Mouse (Mus musculus) 3T3-L1 (cell line): ENCODE data around the gene Ccdc183.

ENCODE experiments used
- DNase-seq: peaks from one replicate; pipeline ENCODE4 v3.0.0-alpha.2; 2015; ENCODE audit warnings: low read depth, low spot score

Ccdc183 gene

DNA sequence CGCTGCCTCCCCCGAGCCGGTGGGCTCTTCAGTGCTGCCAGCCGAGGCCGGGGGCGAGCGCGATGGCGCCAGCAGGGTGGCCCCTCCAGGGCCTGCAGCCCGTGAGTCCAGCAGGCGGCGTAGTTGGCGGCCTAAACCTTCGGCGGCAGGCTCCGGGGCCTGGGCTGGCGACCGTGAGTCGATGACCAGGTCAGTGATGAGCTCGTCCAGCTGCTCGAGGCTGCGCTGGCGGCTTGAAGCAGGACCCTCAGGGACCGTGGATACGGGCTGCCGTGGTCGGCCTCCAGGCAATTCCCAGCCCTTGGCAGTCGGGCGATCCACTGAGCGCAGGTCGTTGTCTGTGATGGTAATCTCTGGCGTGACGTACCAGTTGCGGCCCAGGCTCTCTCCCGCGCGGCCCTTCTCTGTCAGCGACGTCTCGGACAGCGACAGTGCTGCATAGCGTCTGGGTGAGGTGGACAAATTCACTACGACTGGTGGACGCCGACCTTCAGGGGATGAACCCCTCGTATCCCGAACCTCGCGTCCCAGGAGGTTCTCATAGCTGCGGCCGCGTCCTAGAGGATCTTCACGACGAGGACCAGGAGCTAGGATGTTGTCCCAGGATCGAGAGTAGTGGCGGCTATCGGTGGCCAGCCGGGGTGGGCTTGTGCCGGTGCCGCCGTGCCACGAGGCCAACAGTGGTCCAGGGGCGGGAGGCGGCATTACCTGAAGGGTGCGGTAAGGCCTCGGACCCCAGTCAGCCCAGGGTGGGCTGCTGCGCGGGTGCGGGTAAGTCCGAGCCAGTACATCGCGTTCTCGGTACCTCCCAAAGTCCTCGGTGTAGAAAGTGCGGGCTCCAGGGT is 39.3 kb downstream of the Ccdc183 start:
- no peak for DNase-seq

- no peak for DNase-seq
These were observed 40.2 kb downstream of the Ccdc183 start for GRCm38 (mm10) chr2:25576965-25577891.

- no peak for DNase-seq
These were observed 41.2 kb downstream of the Ccdc183 start for GRCm38 (mm10) chr2:25576028-25576850.

GRCm38 (mm10) chr2:25575432-25576027 is 41.9 kb downstream of the Ccdc183 start:
- DNase-seq, result peak; percentile 27

DNA sequence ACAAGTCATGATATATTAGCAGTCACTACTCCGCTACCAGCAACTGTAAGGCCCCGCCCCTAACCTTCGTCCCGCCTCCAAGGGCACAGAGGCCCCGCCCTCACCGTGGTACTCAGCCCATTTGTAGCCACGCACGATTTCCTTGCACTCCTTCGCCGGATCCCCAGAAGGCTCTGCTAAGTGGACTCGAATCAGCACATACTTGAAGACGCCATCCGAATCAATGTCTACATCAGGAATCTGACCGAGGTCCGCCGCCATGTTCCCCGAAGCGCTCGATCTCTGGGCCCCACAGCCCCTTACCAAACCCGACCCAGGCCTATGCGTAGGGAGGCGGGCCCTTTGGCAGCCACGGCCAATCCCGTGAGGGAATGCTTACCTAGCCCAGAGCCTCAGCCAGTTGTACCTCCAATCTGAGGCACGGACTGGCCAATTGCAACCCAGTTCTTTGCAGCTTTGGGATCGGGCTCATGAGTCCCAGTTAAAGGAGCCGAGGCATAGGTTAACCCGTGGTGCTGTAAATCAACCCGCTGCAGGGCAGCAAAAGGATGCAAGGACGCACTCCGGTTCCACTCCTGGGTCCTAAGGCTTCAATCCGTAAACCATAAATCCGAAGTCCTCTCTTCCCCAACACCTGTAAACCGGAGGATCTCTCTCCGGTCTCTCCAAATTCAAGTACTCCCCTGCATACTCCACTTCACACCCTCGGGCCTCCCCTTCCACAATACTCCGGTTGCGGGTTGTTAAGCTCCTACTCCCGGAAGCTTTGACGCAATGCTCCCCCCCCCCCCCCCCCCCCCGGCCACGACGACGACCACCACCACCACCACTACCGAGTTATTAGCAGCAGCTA is 42.7 kb downstream of the Ccdc183 start, which contains the start of the genes Mamdc4 and Phpt1:
Gene Mamdc4 (minus strand): TSS at position 267 of the 853 bp plus-strand sequence.
Gene Phpt1 (minus strand): TSS at position 646 of the 853 bp plus-strand sequence.
- peak; percentile 97 for DNase-seq

GRCm38 (mm10) chr2:25574136-25574535 is 43.3 kb downstream of the Ccdc183 start:
- DNase-seq, result no peak

- DNase-seq, result no peak
These were observed 44.4 kb downstream of the Ccdc183 start for GRCm38 (mm10) chr2:25573068-25573467.

DNA sequence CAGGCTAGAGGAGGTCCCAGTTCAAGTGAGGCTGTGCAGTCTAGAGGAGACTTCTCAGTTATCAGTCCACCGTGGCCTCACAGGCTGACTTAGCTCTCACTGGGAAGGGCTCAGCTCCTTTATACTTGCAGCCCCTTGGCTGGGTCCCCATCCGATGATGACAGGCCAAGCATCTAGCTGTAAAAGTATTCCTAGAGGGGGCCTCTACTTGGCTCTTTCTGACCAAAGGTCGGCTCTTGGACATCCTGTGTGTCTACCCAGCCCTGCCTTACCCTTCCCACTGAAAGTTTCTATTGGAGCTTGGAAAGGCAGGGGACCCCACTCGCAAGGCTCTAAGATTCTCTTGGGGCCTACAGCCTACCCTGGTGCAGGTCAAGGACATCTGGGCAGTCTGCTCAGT is 46.3 kb downstream of the Ccdc183 start:
- DNase-seq, result no peak

GRCm38 (mm10) chr2:25569323-25569722 is 48.2 kb downstream of the Ccdc183 start:
- no peak for DNase-seq

DNA sequence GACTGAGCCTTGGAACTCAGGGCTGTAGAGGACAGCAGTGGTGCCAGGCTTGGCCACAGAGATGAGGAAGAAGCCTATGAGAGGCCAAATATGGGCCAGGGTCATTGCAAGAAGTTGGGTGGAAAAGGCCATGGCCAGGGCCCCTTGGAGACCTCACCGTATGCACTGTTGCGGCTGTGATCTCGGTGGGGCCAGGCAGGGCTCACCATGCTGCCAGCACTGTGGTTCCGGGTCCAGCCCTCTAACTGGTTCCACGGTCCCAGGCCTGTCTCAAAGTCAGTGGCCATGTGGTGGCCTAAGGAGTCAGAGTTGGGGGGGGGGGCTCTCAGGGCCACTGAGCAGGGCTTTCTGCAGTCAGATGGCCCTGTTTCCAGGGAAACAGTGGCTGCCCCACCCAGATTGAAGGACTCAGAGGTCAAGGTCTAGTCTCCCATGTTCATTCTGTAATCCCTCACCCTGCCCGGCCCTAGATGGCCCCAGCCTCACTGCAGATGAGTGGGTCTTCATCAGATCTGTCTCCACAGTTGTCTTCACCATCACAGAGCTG is 48.9 kb downstream of the Ccdc183 start:
- DNase-seq, result no peak

- DNase-seq, result no peak
These were observed 50.9 kb downstream of the Ccdc183 start for GRCm38 (mm10) chr2:25566558-25566957.

DNA sequence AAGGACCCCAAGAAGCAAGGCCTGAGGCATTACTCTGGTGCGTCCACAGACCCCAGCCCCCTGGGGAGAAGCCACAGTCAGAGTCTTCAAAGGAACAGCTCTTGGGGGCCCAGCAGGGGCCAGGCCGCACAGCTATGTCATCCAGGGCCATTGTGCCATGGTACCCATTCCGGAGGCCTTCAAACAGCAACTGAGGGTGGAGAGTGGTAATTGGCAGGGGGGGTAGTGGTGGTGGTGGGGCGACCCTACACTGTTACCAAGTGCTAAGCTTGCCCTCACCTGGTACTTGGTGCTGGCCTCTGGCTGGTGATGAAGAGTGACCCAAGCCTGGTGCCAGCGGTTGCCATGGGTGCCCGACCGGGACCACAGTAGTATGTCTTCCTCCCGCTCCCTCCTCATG is 51.7 kb downstream of the Ccdc183 start:
- DNase-seq, result no peak

DNA sequence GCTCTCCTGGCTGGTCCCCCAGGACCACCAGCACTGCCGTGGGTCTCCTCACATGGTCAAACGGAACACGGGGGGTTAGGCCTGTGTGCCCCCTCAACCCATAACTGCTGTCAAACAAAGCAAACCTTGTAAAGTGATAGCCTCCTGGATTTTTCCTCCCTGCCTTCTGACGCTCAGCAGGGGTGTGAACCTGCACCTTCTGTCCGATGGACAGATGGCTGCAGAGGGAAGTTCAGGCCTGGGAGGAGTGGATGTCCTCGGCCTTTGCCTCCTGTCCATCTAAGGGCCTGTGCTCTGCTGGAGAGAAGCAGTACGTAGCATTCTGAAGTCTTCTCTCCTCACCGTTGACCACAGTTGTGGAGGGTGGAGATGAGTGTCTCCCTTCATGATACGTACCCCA is 55.5 kb downstream of the Ccdc183 start:
- no peak for DNase-seq

DNA sequence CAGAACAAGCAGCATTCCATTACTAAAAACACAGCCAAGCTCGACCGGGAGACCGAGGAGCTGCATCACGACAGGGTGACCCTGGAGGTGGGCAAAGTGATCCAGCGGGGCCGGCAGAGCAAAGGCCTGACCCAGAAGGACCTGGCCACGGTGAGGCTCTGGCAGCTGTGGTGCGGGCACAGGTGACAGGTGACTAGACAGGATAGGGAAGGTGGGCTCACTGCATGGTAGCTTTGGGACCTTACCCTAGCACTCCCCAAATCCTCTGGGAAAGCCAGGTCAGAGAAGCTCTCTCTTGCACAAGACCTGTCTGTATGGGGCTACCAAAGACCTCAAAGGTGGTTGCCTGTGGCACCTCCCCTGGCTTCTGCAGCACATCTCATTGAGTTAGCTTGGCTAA is 56.9 kb downstream of the Ccdc183 start:
- no peak for DNase-seq

DNA sequence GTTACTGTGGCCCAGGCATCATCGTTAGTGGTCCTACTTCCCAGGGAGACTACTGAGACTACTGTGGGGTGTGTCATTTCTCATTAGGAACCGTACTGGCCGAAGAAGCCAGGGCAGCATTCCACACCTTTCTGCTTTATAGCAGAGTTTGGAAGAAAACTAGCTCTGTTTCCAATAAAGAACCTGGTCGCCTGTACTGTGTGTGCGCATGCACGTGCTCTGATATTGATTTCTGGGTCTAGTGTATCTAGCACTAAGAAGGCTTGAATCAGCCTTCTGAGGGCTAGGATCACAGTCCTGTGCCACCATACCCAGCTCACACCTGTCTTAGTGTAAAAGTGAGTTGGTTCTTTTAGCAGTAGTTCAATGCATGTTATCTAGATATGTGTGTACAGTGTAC is 58.7 kb downstream of the Ccdc183 start:
- DNase-seq, result no peak
